Mouse (Mus musculus): Measurements from ENCODE around the gene Prkch. TPM values are rescaled to one million over a fixed set of nuclear protein-coding genes. Genes with fewer than 3 reads are reported as not detected.

Gene Prkch
- polyA plus RNA-seq, 1 experiment from 2014 or later: 0.13 TPM

GRCm38 (mm10) chr12:73679400-73679801 is 94.8 kb downstream of the Prkch start:
- H3K27me3 ChIP-seq: peaks cover 38% of the 10 kb centered on the region
- no peak for DNase-seq (ENCODE audit: low read depth, low spot score)
- ATAC-seq: no peak
- POLR2A ChIA-PET: interaction anchor here (0.5 kb wide), 1 partner anchor 649 kb away, joined by 3 read pairs; no protein-coding TSS in a partner anchor
- TF ChIP-seq CTCF (IDR thresholded peaks at IDR 0.05): no peak
- CTCF ChIA-PET: no interaction called here
- in situ Hi-C loops (cut with MboI; ENCODE audit: low pct_unique_long_range_greater_than_20kb): loop anchor here (25.0 kb wide), 2 partner anchors 608 to 667 kb away; no protein-coding TSS in a partner anchor

GRCm38 (mm10) chr12:73682921-73683346 is 98.3 kb downstream of the Prkch start:
- peaks cover 39% of the 10 kb centered on the region for H3K27me3 ChIP-seq
- in situ Hi-C loops (cut with MboI; ENCODE audit: low pct_unique_long_range_greater_than_20kb): loop anchor here (25.0 kb wide), 2 partner anchors 604 to 671 kb away; no protein-coding TSS in a partner anchor
- no peak for TF ChIP-seq CTCF (IDR thresholded peaks at IDR 0.05)
- ChIA-PET POLR2A (no interaction called here), CTCF (no interaction called here)
- DNase-seq (ENCODE audit: low read depth, low spot score) (no peak), ATAC-seq (no peak)

GRCm38 (mm10) chr12:73685875-73686274 is 101.3 kb downstream of the Prkch start:
- ATAC-seq (no peak), DNase-seq (ENCODE audit: low read depth, low spot score) (no peak)
- ChIA-PET CTCF (no interaction called here), POLR2A (no interaction called here)
- H3K27me3 ChIP-seq: peaks cover 28% of the 10 kb centered on the region
- in situ Hi-C loops (cut with MboI; ENCODE audit: low pct_unique_long_range_greater_than_20kb): loop anchor here (5.0 to 25.0 kb wide), 3 partner anchors 119 to 674 kb away; no protein-coding TSS in a partner anchor
- TF ChIP-seq CTCF (IDR thresholded peaks at IDR 0.05): no peak

- DNase-seq (ENCODE audit: low read depth, low spot score) (no peak), ATAC-seq (no peak)
- POLR2A ChIA-PET: no interaction called here
- CTCF ChIA-PET: no interaction called here
- in situ Hi-C loops (cut with MboI; ENCODE audit: low pct_unique_long_range_greater_than_20kb): loop anchor here (5.0 to 25.0 kb wide), 3 partner anchors 119 to 674 kb away; no protein-coding TSS in a partner anchor
- no peak for TF ChIP-seq CTCF (IDR thresholded peaks at IDR 0.05)
- H3K27me3 ChIP-seq: peaks cover 31% of the 10 kb centered on the region
Measured at GRCm38 (mm10) chr12:73686456-73686855, 101.9 kb downstream of the Prkch start.

GRCm38 (mm10) chr12:73687077-73688035 is 102.8 kb downstream of the Prkch start:
- peaks cover 32% of the 10 kb centered on the region for H3K27me3 ChIP-seq
- in situ Hi-C loops (cut with MboI; ENCODE audit: low pct_unique_long_range_greater_than_20kb): loop anchor here (5.0 to 25.0 kb wide), 3 partner anchors 120 to 675 kb away; no protein-coding TSS in a partner anchor
- DNase-seq (ENCODE audit: low read depth, low spot score) (no peak), ATAC-seq (peak; percentile 65)
- ChIA-PET POLR2A (no interaction called here), CTCF (no interaction called here)
- TF ChIP-seq CTCF (IDR thresholded peaks at IDR 0.05): peak; percentile 66

GRCm38 (mm10) chr12:73692321-73692720 is 107.7 kb downstream of the Prkch start:
- ATAC-seq (no peak), DNase-seq (ENCODE audit: low read depth, low spot score) (no peak)
- peaks cover 18% of the 10 kb centered on the region for H3K27me3 ChIP-seq
- POLR2A ChIA-PET: no interaction called here
- no peak for TF ChIP-seq CTCF (IDR thresholded peaks at IDR 0.05)
- in situ Hi-C loops (cut with MboI; ENCODE audit: low pct_unique_long_range_greater_than_20kb): loop anchor here (25.0 kb wide), 2 partner anchors 595 to 680 kb away; no protein-coding TSS in a partner anchor
- CTCF ChIA-PET: interaction anchor here (0.9 to 1.1 kb wide), 2 partner anchors 159 to 327 kb away, joined by 3 read pairs; no protein-coding TSS in a partner anchor

GRCm38 (mm10) chr12:73693347-73693746 is 108.8 kb downstream of the Prkch start:
- in situ Hi-C loops (cut with MboI; ENCODE audit: low pct_unique_long_range_greater_than_20kb): loop anchor here (25.0 kb wide), 2 partner anchors 594 to 681 kb away; no protein-coding TSS in a partner anchor
- POLR2A ChIA-PET: no interaction called here
- DNase-seq (ENCODE audit: low read depth, low spot score) (no peak), ATAC-seq (no peak)
- TF ChIP-seq CTCF (IDR thresholded peaks at IDR 0.05): peak; percentile 69
- CTCF ChIA-PET: interaction anchor here (0.6 to 2.3 kb wide), 6 partner anchors 11 to 354 kb away, joined by 3 to 6 read pairs (median 3); no protein-coding TSS in a partner anchor
- H3K27me3 ChIP-seq: peaks cover 23% of the 10 kb centered on the region

- ChIA-PET POLR2A (interaction anchor here (0.5 kb wide), 1 partner anchor 861 kb away, joined by 3 read pairs; no protein-coding TSS in a partner anchor), CTCF (interaction anchor here (1.5 to 2.3 kb wide), 2 partner anchors 10 to 134 kb away, joined by 3 to 6 read pairs; no protein-coding TSS in a partner anchor)
- ATAC-seq (no peak), DNase-seq (ENCODE audit: low read depth, low spot score) (no peak)
- TF ChIP-seq CTCF (IDR thresholded peaks at IDR 0.05): no peak
- peaks cover 22% of the 10 kb centered on the region for H3K27me3 ChIP-seq
- in situ Hi-C loops (cut with MboI; ENCODE audit: low pct_unique_long_range_greater_than_20kb): loop anchor here (5.0 to 25.0 kb wide), 3 partner anchors 313 to 682 kb away; no protein-coding TSS in a partner anchor
Measured at GRCm38 (mm10) chr12:73694690-73695089, 110.1 kb downstream of the Prkch start.

- ChIA-PET POLR2A (no interaction called here), CTCF (interaction anchor here (1.5 to 2.3 kb wide), 2 partner anchors 9 to 134 kb away, joined by 3 to 6 read pairs; no protein-coding TSS in a partner anchor)
- no peak for TF ChIP-seq CTCF (IDR thresholded peaks at IDR 0.05)
- ATAC-seq: no peak
- DNase-seq (ENCODE audit: low read depth, low spot score): no peak
- peaks cover 24% of the 10 kb centered on the region for H3K27me3 ChIP-seq
- in situ Hi-C loops (cut with MboI; ENCODE audit: low pct_unique_long_range_greater_than_20kb): loop anchor here (5.0 to 25.0 kb wide), 3 partner anchors 312 to 683 kb away; no protein-coding TSS in a partner anchor
Measured at GRCm38 (mm10) chr12:73695110-73695509, 110.5 kb downstream of the Prkch start.

- DNase-seq (ENCODE audit: low read depth, low spot score) (no peak), ATAC-seq (no peak)
- POLR2A ChIA-PET: no interaction called here
- H3K27me3 ChIP-seq: peaks cover 25% of the 10 kb centered on the region
- TF ChIP-seq CTCF (IDR thresholded peaks at IDR 0.05): no peak
- CTCF ChIA-PET: no interaction called here
- in situ Hi-C loops (cut with MboI; ENCODE audit: low pct_unique_long_range_greater_than_20kb): loop anchor here (5.0 to 25.0 kb wide), 3 partner anchors 311 to 684 kb away; no protein-coding TSS in a partner anchor
Measured at GRCm38 (mm10) chr12:73696084-73696483, 111.5 kb downstream of the Prkch start.
